Mouse (Mus musculus): ENCODE measurements around the gene Nanog.
A peak's percentile ranks its signal among the peaks of the same experiment; 100 is the strongest.
"Not testable (repeated sequence)": the region's sequence is repeated elsewhere in the genome, so short reads cannot be mapped to it uniquely, and the experiment has no call there.

Gene Nanog

DNA sequence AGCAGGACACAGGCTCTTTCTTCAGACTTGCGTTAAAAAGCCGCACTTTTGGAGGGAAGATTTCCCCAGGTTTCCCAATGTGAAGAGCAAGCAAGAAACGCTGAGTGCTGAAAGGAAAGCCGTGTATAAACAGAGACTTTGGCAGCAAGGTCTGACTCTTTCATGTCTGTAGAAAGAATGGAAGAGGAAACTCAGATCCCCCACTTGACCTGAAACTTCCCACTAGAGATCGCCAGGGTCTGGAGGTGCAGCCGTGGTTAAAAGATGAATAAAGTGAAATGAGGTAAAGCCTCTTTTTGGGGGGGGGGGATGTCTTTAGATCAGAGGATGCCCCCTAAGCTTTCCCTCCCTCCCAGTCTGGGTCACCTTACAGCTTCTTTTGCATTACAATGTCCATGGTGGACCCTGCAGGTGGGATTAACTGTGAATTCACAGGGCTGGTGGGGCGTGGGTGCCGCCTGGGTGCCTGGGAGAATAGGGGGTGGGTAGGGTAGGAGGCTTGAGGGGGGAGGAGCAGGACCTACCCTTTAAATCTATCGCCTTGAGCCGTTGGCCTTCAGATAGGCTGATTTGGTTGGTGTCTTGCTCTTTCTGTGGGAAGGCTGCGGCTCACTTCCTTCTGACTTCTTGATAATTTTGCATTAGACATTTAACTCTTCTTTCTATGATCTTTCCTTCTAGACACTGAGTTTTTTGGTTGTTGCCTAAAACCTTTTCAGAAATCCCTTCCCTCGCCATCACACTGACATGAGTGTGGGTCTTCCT, at the start of gene Nanog:
TSS of gene Nanog (plus strand) at position 454 of the 765 bp plus-strand sequence.
- DNase-seq (ENCODE audit: low read depth, low spot score), result no peak

- no peak for DNase-seq (ENCODE audit: low read depth, low spot score)
Measured at GRCm38 (mm10) chr6:122657630-122658029, 49.7 kb upstream of the Nanog start.

DNA sequence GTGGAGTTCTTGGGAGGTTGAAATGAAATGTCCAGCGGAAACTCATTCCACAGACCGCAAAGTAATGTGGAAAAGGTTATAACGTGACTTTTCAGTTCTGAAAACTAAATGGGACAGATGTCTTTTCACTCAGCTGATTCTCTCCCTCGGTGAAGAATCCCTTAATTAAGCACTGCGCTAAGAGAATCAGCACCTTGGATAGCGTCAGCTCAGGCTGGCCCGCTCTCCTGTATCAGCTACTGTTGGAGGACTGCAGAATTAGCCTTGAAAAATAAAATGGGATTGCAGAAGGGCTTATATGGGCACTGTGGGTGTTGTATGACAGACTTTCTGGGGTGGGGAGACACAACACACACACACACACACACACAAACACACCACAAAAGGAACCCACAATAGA, 47.7 kb upstream of the Nanog start:
- DNase-seq (ENCODE audit: low read depth, low spot score), result peak; percentile 71

- peak; percentile 62 for DNase-seq (ENCODE audit: low read depth, low spot score)
Measured at GRCm38 (mm10) chr6:122660601-122661379, 46.5 kb upstream of the Nanog start.

DNA sequence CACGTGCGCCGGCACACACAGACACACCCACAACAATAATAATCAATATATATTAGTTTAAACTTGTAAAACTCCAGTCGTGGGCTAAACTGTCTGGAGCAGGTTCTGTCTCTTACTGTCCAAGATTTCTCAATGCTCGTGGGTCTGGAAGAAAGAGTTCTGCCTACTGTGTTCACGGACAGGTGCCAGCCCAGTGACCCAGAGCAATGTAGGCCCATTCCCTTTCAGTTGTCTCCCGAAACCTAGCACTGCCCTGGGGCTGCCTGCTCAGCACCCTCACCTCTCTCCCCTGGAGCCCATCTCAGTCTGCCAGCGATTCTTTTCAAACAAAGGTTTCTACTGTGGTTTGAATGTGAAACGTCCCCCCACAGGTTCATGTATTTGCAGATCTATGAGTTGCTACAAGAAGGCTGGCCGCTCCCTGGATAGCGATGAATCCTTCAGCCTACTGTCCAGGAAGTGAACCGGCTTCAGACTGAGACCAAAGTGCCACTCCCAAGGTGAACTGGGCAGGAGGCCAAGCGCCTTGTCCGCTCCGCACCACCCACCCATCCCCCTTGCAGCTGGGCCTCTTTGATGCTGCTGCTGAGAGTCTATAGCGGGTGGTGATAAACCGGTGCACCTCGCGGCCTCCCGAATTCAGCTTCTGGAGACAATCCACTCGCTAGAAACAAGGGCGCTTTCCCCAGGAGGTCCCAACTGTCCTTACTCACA, 44.6 kb upstream of the Nanog start:
- DNase-seq (ENCODE audit: low read depth, low spot score), result no peak

DNA sequence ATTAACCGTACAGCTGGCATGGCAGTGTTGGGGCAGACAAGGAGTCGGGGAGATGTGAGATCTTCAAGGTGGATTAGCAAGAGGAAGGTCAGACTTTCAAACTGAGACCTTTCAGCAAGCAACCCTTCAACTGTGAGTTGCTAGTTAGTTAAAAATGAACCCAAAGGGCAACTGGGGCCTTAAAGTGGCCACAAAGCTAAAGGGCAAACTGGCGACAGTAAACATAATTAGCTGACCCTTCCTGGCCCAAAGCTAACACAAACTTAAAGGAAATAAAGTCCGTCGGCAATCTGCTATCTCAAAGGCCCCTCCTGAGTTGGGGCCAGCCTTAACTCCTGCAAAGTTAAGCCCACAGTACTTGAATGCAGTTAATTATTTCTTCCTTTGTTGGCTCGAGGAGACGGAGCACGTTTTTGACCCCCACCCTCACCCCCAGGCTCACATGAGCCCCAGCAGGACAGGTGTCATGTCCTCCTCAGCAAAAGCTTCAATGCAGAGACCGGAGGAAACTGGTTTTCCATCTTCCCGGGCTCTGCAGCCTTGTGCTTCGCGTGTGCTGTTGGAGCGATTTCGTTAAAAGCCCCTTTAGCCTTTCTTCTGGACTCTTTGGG, 43.6 kb upstream of the Nanog start:
- no peak for DNase-seq (ENCODE audit: low read depth, low spot score)

- DNase-seq (ENCODE audit: low read depth, low spot score), result no peak
Measured at GRCm38 (mm10) chr6:122665866-122666265, 41.4 kb upstream of the Nanog start.

DNA sequence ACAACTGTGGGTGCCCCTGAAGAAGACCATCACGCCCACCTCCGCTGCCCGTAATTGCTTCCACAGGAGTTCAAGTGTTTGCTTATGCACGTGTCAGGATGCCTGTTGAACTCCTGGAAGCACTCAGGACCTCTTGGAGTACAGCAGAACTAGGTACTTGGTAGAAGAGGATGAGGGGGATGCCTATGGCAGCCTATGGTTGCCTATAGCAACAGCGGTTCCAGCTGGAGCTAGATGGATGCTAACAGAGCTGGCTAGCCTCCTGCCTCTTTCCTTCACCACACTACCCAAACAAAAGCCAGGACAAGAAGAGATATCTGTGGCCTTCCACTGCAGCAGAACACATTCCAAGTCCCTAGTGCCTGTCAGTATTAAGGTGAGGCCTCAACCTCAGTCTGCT, 39.6 kb upstream of the Nanog start:
- DNase-seq (ENCODE audit: low read depth, low spot score), result no peak

DNA sequence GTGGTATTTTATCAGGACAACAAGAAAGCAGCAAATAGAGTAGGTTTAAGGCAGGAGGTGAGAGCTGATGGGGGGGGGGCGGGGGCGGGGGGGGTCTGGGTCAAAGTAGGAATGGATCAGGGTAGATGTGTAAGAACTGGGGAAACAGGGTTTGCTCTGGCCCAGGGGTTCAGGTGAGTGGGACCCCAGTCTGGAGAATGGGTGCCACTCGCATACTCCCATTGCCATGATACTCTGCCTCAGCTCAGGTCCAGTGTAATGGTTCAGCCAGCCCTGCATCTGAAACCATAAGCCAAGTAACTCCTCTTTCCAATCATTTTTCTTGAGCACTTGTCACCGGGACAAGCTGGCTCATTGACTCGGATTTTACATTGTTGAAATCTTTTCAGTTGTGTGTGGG, 38.5 kb upstream of the Nanog start:
- DNase-seq (ENCODE audit: low read depth, low spot score), result no peak

DNA sequence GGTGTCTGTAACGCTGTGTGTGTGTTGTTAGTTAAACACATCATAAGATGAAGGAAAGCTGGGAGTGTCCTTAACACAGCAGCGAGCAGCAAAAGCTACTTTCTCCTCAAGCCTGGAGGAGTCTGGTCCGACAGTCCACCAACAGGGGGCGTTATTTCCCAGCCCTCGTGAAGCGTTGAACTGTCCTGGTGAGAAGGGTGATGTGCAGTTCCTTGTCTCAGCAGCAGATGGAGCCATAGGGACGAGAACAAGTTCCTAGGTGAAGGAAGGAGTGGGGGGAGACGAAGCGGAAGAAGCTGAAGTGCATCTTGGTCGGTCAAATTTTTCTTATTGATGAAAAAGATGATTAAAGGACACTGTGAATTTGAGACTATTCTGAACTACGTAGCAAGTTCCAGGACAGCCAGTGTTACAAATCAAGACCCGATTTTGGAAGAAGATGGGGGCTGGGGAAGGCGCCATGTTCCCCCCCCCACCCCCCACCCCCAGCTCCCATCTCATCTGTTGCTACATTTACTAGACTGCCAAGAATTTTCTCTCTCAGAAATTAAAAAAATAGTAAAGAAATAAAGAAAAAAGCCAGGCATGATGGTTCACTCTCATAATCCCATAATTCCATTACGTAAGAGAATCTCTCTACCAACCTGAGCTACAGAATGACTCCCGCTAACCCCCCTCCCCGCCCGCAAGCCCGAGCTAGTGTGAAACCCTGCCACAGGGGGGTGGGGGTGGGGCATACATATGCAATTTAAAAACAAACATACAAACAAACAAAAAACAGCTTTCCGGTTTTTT, 37.7 kb upstream of the Nanog start:
- DNase-seq (ENCODE audit: low read depth, low spot score), result peak; percentile 98

DNA sequence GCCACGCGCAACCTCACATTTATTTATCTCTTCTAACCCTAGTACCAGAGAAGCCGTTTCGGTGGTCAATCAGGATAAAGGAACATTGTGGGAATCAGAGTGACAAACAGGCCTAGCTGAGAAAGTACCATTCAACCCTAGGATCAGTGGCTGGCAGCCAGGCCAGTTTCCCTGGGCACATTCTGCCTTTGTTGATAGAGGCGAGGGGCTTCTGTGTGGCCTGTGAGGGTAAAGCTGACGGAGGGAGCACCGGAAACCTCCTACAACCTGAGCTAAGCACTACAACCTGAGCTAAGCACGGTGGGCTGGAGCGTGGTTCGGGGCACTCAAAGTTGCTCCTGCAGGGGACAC, 37.1 kb upstream of the Nanog start:
- no peak for DNase-seq (ENCODE audit: low read depth, low spot score)

GRCm38 (mm10) chr6:122670841-122671240, 36.4 kb upstream of the Nanog start:
- DNase-seq (ENCODE audit: low read depth, low spot score), result no peak

- DNase-seq (ENCODE audit: low read depth, low spot score), result no peak
Measured at GRCm38 (mm10) chr6:122672746-122673145, 34.5 kb upstream of the Nanog start.

GRCm38 (mm10) chr6:122682646-122683045, 24.6 kb upstream of the Nanog start:
- DNase-seq (ENCODE audit: low read depth, low spot score), result no peak

- no peak for DNase-seq (ENCODE audit: low read depth, low spot score)
Measured at GRCm38 (mm10) chr6:122686709-122687108, 20.6 kb upstream of the Nanog start.

DNA sequence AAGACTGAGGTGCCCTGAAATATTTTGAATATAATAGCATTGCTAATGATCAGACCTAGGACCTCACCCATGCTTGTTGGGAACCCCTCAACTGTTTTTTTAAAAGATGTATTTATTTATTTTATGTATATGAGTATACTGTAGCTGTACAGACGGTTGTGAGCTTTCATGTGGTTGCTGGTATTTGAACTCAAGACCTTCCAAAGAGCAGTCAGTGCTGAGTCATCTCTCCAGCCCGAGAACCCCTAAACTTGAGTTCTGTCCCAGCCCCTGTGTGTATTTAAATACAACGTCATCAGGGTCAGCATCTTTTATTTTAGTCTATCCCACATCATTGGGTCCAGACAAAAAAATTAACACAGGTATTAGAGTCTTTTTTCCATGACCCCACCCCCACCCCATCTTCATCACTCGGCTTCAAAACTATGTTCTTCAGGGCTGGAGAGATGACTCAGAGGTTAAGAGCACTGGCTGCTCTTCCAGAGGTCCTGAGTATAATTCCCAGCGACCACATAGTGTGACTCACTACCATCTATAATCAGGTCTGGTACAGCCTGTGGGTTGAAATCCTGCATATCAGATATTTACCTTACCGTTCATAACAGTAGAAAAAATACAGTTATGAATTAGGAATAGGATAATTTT, 17.8 kb upstream of the Nanog start:
- no peak for DNase-seq (ENCODE audit: low read depth, low spot score)

DNA sequence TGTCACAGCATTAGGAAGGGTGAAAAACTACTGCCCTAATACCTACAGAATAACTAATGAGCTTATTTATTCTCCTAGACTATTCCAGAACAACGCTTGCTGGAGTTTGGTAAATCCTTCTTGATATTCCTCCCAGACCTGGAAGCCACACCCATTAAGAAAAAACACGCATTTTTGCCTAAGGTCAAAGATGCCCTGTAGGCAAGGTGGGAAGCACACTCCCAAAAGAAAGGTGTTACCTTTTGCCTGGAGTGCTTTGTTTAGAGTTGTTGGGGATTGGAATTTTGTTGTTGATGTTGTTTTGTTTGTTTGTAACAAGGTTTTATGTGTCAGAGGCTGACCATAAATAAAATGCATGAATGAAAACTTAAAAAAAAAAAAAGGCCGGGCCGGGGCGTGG, 17.2 kb upstream of the Nanog start:
- DNase-seq (ENCODE audit: low read depth, low spot score), result no peak

- no peak for DNase-seq (ENCODE audit: low read depth, low spot score)
Measured at GRCm38 (mm10) chr6:122695398-122695797, 11.9 kb upstream of the Nanog start.

- DNase-seq (ENCODE audit: low read depth, low spot score), result not testable (repeated sequence)
Measured at GRCm38 (mm10) chr6:122699628-122700027, 7.7 kb upstream of the Nanog start.

GRCm38 (mm10) chr6:122701816-122702215, 5.5 kb upstream of the Nanog start:
- DNase-seq (ENCODE audit: low read depth, low spot score), result no peak
